Mouse (Mus musculus): ENCODE data around the gene Trafd1. TPM values are rescaled to one million over a fixed set of nuclear protein-coding genes. Genes with fewer than 3 reads are reported as not detected.

The Trafd1 gene
- polyA plus RNA-seq (2012; ENCODE audit: low replicate concordance): 15.5 and 31.7 TPM in 2 replicates

GRCm38 (mm10) chr5:121385461-121386119, at the start of gene Trafd1:
Gene Trafd1 (minus strand): TSS chr5:121385632.

GRCm38 (mm10) chr5:121397187-121398145, 12.0 kb upstream of the Trafd1 start, which contains the start of gene Naa25:
Gene Naa25 (plus strand): TSS chr5:121397936.

Other genes with a start within 250 kb of the Trafd1 start
- 22.3 and 36.3 TPM in 2 replicates for gene Ptpn11, start 194.2 kb downstream of the Trafd1 start, polyA plus RNA-seq (2012; ENCODE audit: low replicate concordance)
- 52.1 and 249 TPM in 2 replicates for gene Rpl6, start 181.2 kb downstream of the Trafd1 start, polyA plus RNA-seq (2012; ENCODE audit: low replicate concordance)
- gene Hectd4, start 165.4 kb downstream of the Trafd1 start, polyA plus RNA-seq (2012; ENCODE audit: low replicate concordance): 12.7 and 39.5 TPM in 2 replicates
- 1.7 and 5.3 TPM in 2 replicates for gene Naa25, start 12.3 kb upstream of the Trafd1 start, polyA plus RNA-seq (2012; ENCODE audit: low replicate concordance)
- 0.27 and 1.1 TPM in 2 replicates for gene Tmem116, start 66.3 kb upstream of the Trafd1 start, polyA plus RNA-seq (2012; ENCODE audit: low replicate concordance)
- gene Erp29, start 66.9 kb upstream of the Trafd1 start, polyA plus RNA-seq (2012; ENCODE audit: low replicate concordance): 380 and 386 TPM in 2 replicates
- not detected in 2 replicates for gene Adam1b, start 117.8 kb upstream of the Trafd1 start, polyA plus RNA-seq (2012; ENCODE audit: low replicate concordance)
- 0.09 and 0.36 TPM in 2 replicates for gene Adam1a, start 159.8 kb upstream of the Trafd1 start, polyA plus RNA-seq (2012; ENCODE audit: low replicate concordance)
- not detected in 2 replicates for gene Gm42878, start 159.8 kb upstream of the Trafd1 start, polyA plus RNA-seq (2012; ENCODE audit: low replicate concordance)
- gene Mapkapk5, start 160.3 kb upstream of the Trafd1 start, polyA plus RNA-seq (2012; ENCODE audit: low replicate concordance): 24.9 and 74.3 TPM in 2 replicates
- gene Aldh2, start 208.2 kb upstream of the Trafd1 start, polyA plus RNA-seq (2012; ENCODE audit: low replicate concordance): 271 and 273 TPM in 2 replicates
- gene Acad12, start 233.3 kb upstream of the Trafd1 start, polyA plus RNA-seq (2012; ENCODE audit: low replicate concordance): 0.84 and 0.98 TPM in 2 replicates

Data from leukemia stem cell, adult 10-12 weeks (primary cell).